Mouse (Mus musculus) erythroblast, embryonic 14.5 days (primary cell): Measurements from ENCODE around the gene Elp6.

Experiments used
- GATA1 ChIP-seq: IDR thresholded peaks from 2 replicates; pipeline ENCODE4 v1.6.1; 2012; ENCODE audit warnings: low read length, inconsistent platforms, mixed read lengths
- TAL1 ChIP-seq: IDR thresholded peaks from 3 replicates; pipeline ENCODE4 v1.6.1; 2012; ENCODE audit warnings: low read length, inconsistent platforms, mixed read lengths

GRCm38 (mm10) chr9:110343805-110344204 is 38.8 kb downstream of the Elp6 start:
- TF ChIP-seq GATA1: no peak
- TF ChIP-seq TAL1: no peak
